14 mouse cellular contexts compared by ENCODE assay signal in genomic region chr9:112905955-112906354, GRCm38 (mm10).
A peak's percentile ranks its signal among the peaks of the same experiment; 100 is the strongest.
DNase-seq lines count a peak whose midpoint lies in the region; ATAC-seq lines count a peak whose summit lies in the region.
"Had no signal": no experiment of that assay in that cellular context is flagged by ENCODE, and none has a peak within 500 bp of the region (broad histone marks: within the 10 kb centered on the region; RNA-seq: fewer than 3 reads in every experiment).

No protein-coding gene starts in this region.

- DNase-seq in frontal cortex, postnatal 25 days (ENCODE audit: low spot score in 2 of 2): no peak
- peak; percentile 28 for DNase-seq in left cerebral cortex, adult 11 months (ENCODE audit: low spot score)
- DNase-seq in left cerebral cortex, postnatal 10 days (ENCODE audit: extremely low spot score in 1 of 2, low spot score in 2 of 2): no peak
- peak; percentile 15 to 81 for DNase-seq in left cerebral cortex, postnatal 25 days (ENCODE audit: low spot score in 2 of 2)
- peak; percentile 44 for DNase-seq in telencephalon, adult 2 months (ENCODE audit: low read depth, low spot score)
- DNase-seq in thymus, postnatal 0 days (ENCODE audit: low spot score): no peak
- DNase-seq: adrenal gland, postnatal 25 days; cerebellum, adult 8-10 months; heart, postnatal 10 days; kidney, adult 9 months; kidney, postnatal 25 days; thymus, postnatal 25 days had no signal

- peak; percentile 79; the same call in 1 of the 2 replicates for ATAC-seq in frontal cortex, adult (ENCODE audit: low TSS enrichment)
- ATAC-seq: forebrain, embryonic 13.5 days had no signal

- intact Hi-C loops in left cerebral cortex, postnatal 10 days (cut with DNase I): no loop called here
- intact Hi-C loops in left cerebral cortex, postnatal 25 days (cut with DNase I): loop anchor here (10.0 kb wide), 1 partner anchor 269 kb away; no protein-coding TSS in a partner anchor

Comparison
In these comparisons a context has a peak if more than half of its experiments do, and no peak if none do; other contexts are left out.
1. DNase-seq: peak in left cerebral cortex, adult 11 months (single experiment), left cerebral cortex, postnatal 25 days (2 of 2) and telencephalon, adult 2 months (single experiment); none in frontal cortex, postnatal 25 days (0 of 2), left cerebral cortex, postnatal 10 days (0 of 2) and thymus, postnatal 0 days (single experiment).